Mouse (Mus musculus) limb, embryonic 11.5 days (tissue): Measurements from ENCODE around the gene Ubash3a. TPM values are rescaled to one million over a fixed set of nuclear protein-coding genes. Genes with fewer than 3 reads are reported as not detected.

Experiments used
- ATAC-seq: fragments of 200-750 bp; cut with Nextera tagmentation; 2 replicates; pipeline ENCODE4 v1.8.0; 2017; ENCODE audit warnings: low read depth; ENCODE audit not compliant: insufficient number of reproducible peaks, low FRiP score, low TSS enrichment
- DNase-seq: peaks from one replicate; pipeline ENCODE4 v3.0.0-alpha.2; 2015; ENCODE audit warnings: low spot score
- H3K27ac ChIP-seq: fragments of 300-500 bp; sonication (generic); replicated peaks from 2 replicates; pipeline ENCODE4 v1.5.1; 2014; ENCODE audit warnings: low read depth, mild to moderate bottlenecking, low read length
- H3K27me3 ChIP-seq: fragments of 300-500 bp; sonication (generic); 2 replicates; pipeline ENCODE4 v1.6.1; 2014; ENCODE audit warnings: mild to moderate bottlenecking, low read length, mixed read lengths; ENCODE audit not compliant: control insufficient read depth, insufficient read depth
- H3K36me3 ChIP-seq: fragments of 300-500 bp; sonication (generic); 2 replicates; pipeline ENCODE4 v1.6.1; 2014; ENCODE audit warnings: mild to moderate bottlenecking, low read length, moderate library complexity, mixed read lengths; ENCODE audit not compliant: control insufficient read depth, insufficient read depth
- H3K4me1 ChIP-seq: fragments of 300-500 bp; sonication (generic); 2 replicates; pipeline ENCODE4 v1.6.1; 2014; ENCODE audit warnings: low read length, mixed read lengths; ENCODE audit not compliant: control insufficient read depth, insufficient read depth
- H3K4me2 ChIP-seq: fragments of 300-500 bp; sonication (generic); 2 replicates; pipeline ENCODE4 v1.6.1; 2014; ENCODE audit warnings: low read depth, mild to moderate bottlenecking, moderate library complexity; ENCODE audit not compliant: severe bottlenecking
- H3K4me3 ChIP-seq: fragments of 300-500 bp; sonication (generic); 2 replicates; pipeline ENCODE4 v1.5.1; 2014; ENCODE audit warnings: low read depth, low read length
- H3K9ac ChIP-seq: fragments of 300-500 bp; sonication (generic); 2 replicates; pipeline ENCODE4 v1.6.1; 2014; ENCODE audit warnings: mild to moderate bottlenecking, low read length
- H3K9me3 ChIP-seq: fragments of 300-500 bp; sonication (generic); 2 replicates; pipeline ENCODE4 v1.6.1; 2016; ENCODE audit warnings: low read length; ENCODE audit not compliant: control insufficient read depth
- WGBS: fragments of 180-500 bp; shearing (Covaris S2); extraction: QIAGEN DNeasy Blood & Tissue Kit; methylation state at CpG from one replicate; pipeline ENCODE4 v1.1.7; 2014; 5-methylcytosine and 5-hydroxymethylcytosine counted together
- polyA plus RNA-seq: library from polyadenylated mRNA; unstranded; fragments of >200 nt; fragmentation: Nextera tagmentation; extraction: Ambion mirVana; gene quantifications from 2 replicates; pipeline ENCODE4 v1.2.1, GENCODE M21; 2014

The Ubash3a gene
- polyA plus RNA-seq, 1 experiment from 2014 or later, result 0.71 TPM

- no peaks in the 10 kb centered on the region for H3K27me3 ChIP-seq
- H3K9me3 ChIP-seq, result no peaks in the 10 kb centered on the region
- 84% methylated on average over 11 of the region's 11 CpGs for WGBS
- no peak within 1 kb of the TSS for H3K27ac ChIP-seq
- H3K4me2 ChIP-seq, result no peak within 1 kb of the TSS
- no peak for DNase-seq
- no peak within 1 kb of the TSS for H3K9ac ChIP-seq
- no peaks in the 10 kb centered on the region for H3K36me3 ChIP-seq
- H3K4me1 ChIP-seq, result no peaks in the 10 kb centered on the region
- no peak within 1 kb of the TSS for H3K4me3 ChIP-seq
- no peak for ATAC-seq
These were observed 8.8 kb upstream of the Ubash3a start, which contains the start of gene Tmprss3 for GRCm38 (mm10) chr17:31198877-31199276. TSS of gene Tmprss3 (minus strand) at chr17:31198977.

- Histone ChIP-seq H3K4me3 (no peak overlapping the region), H3K4me2 (no peak overlapping the region), H3K27ac (no peak overlapping the region), H3K9me3 (no peaks in the 10 kb centered on the region), H3K9ac (no peak overlapping the region), H3K36me3 (no peaks in the 10 kb centered on the region), H3K27me3 (no peaks in the 10 kb centered on the region), H3K4me1 (no peaks in the 10 kb centered on the region)
- DNase-seq (no peak), ATAC-seq (no peak)
- 88% methylated on average over 8 of the region's 8 CpGs for WGBS
These were observed 981 bp downstream of the Ubash3a start for GRCm38 (mm10) chr17:31208654-31209053.

GRCm38 (mm10) chr17:31209376-31209930 is 1.8 kb downstream of the Ubash3a start:
- Histone ChIP-seq H3K9me3 (no peaks in the 10 kb centered on the region), H3K9ac (no peak overlapping the region), H3K27me3 (no peaks in the 10 kb centered on the region), H3K27ac (no peak overlapping the region), H3K36me3 (no peaks in the 10 kb centered on the region), H3K4me3 (no peak overlapping the region), H3K4me1 (no peaks in the 10 kb centered on the region), H3K4me2 (no peak overlapping the region)
- no peak for DNase-seq
- ATAC-seq, result no peak
- WGBS, result 91% methylated on average over 11 of the region's 11 CpGs

DNA sequence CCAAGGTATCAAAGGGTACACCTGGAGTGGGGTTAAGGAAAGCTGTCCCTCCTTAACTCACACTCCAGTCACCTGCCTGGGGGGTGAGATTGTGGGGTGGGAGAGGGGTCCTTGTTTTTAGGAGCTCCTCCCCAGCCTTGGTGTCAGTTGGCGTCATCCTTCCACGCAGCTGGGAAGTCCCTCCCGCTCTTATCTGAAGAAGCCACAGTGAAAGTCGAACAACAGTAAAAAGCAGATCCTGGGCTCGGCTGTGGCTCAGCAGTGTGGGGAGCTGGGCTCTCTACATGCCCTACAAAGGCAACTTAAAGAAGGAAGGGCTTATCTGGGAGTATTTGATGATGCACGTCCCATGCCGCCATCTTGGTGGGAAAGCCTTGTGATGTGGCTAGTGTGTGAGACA is 2.6 kb downstream of the Ubash3a start:
- ATAC-seq, result no peak
- 90% methylated on average over 7 of the region's 7 CpGs for WGBS
- Histone ChIP-seq H3K27me3 (no peaks in the 10 kb centered on the region), H3K9me3 (no peaks in the 10 kb centered on the region), H3K4me2 (no peak overlapping the region), H3K4me3 (no peak overlapping the region), H3K4me1 (no peaks in the 10 kb centered on the region), H3K27ac (no peak overlapping the region), H3K36me3 (no peaks in the 10 kb centered on the region), H3K9ac (no peak overlapping the region)
- no peak for DNase-seq

DNA sequence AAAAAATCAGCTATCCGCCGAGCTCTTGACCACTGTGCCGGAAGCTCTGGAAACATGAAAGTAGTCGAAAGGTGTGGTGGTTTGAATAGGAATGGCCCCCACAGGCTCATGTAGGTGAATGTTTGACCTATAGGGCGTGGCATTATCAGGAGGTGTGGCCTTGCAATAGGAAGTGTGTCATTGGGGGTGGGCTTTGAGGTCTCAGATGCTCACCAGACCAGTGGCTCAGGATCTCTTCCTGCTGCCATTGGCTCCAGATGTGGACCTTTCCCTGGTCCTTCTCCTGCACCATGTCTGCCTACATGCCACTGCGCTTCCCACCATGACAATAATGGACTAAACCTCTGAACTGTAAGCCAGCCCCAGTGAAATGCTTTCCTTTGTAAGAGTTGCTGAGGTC is 4.2 kb downstream of the Ubash3a start:
- DNase-seq (no peak), ATAC-seq (no peak)
- H3K9me3 ChIP-seq, result no peaks in the 10 kb centered on the region
- no peaks in the 10 kb centered on the region for H3K27me3 ChIP-seq
- H3K9ac ChIP-seq, result no peak overlapping the region
- H3K4me2 ChIP-seq, result no peak overlapping the region
- no peak overlapping the region for H3K27ac ChIP-seq
- H3K36me3 ChIP-seq, result no peaks in the 10 kb centered on the region
- WGBS, result 87% methylated on average over 6 of the region's 6 CpGs
- H3K4me3 ChIP-seq, result no peak overlapping the region
- H3K4me1 ChIP-seq, result no peaks in the 10 kb centered on the region

- Histone ChIP-seq H3K9me3 (no peaks in the 10 kb centered on the region), H3K4me2 (no peak overlapping the region), H3K36me3 (no peaks in the 10 kb centered on the region), H3K27me3 (no peaks in the 10 kb centered on the region), H3K4me1 (no peaks in the 10 kb centered on the region), H3K27ac (no peak overlapping the region), H3K9ac (no peak overlapping the region), H3K4me3 (no peak overlapping the region)
- no peak for DNase-seq
- no peak for ATAC-seq
- WGBS, result 62% methylated on average over 5 of the region's 5 CpGs
These were observed 8.6 kb downstream of the Ubash3a start for GRCm38 (mm10) chr17:31216068-31216955.

DNA sequence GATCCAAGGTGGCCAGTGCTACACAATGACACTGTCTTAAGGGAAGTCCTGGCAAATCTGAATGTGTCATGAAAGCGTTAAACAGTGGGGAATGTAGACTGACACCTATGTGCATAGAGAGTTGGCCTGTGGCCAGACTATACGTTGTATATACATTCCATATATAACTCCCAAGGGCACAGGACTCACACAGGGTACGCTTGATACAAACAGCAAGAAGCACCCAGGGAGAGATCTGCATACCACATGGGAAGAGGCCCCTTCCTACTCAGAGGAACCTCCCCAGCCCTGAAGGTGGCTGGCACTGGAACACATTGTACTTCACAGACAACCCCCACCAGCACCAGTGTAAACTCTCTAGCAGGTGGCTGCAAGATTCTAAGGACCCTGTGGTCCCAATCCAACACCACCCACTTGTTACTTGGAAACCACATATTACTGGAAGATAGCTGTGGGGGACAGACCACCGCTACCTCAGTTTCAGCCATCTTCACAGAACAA is 15.2 kb downstream of the Ubash3a start:
- no peak overlapping the region for H3K4me2 ChIP-seq
- H3K27me3 ChIP-seq, result no peaks in the 10 kb centered on the region
- no peaks in the 10 kb centered on the region for H3K36me3 ChIP-seq
- ATAC-seq (no peak), DNase-seq (no peak)
- no peaks in the 10 kb centered on the region for H3K9me3 ChIP-seq
- H3K27ac ChIP-seq, result no peak overlapping the region
- H3K4me1 ChIP-seq, result peaks cover 3% of the 10 kb centered on the region; the same call in 1 of the 2 replicates
- 89% methylated on average over 4 of the region's 4 CpGs for WGBS
- no peak overlapping the region for H3K9ac ChIP-seq
- no peak overlapping the region for H3K4me3 ChIP-seq

GRCm38 (mm10) chr17:31223835-31224234 is 16.2 kb downstream of the Ubash3a start:
- Histone ChIP-seq H3K4me1 (peaks cover 3% of the 10 kb centered on the region; the same call in 1 of the 2 replicates), H3K9me3 (no peaks in the 10 kb centered on the region), H3K27me3 (no peaks in the 10 kb centered on the region), H3K27ac (no peak overlapping the region), H3K9ac (no peak overlapping the region), H3K4me3 (no peak overlapping the region), H3K4me2 (no peak overlapping the region), H3K36me3 (no peaks in the 10 kb centered on the region)
- ATAC-seq (no peak), DNase-seq (no peak)
- 74% methylated on average over 7 of the region's 7 CpGs for WGBS
